Mouse (Mus musculus): Measurements from ENCODE around the gene Olfr613.
"Not testable (repeated sequence)": the region's sequence is repeated elsewhere in the genome, so short reads cannot be mapped to it uniquely, and the experiment has no call there.

The Olfr613 gene

DNA sequence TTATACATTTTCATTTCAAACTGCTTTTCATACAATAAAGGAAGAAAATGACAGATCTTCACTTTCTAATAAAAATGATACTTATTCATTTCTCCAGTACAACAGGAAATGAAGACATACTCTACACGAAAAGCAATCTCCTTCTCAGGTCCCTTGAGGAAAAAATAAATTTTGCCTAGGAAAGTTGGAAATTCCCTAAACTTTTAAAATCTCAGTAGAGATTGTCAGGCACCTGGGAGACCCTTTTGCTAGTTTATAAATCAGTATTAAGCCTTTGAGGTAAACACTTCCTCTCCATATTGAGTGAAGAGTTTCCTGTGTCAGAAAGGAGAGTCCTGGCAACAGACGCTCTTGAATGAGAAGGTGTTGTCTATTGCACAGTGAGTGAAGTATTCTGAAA, at the start of gene Olfr613:
TSS of gene Olfr613 (plus strand) at position 301 of the 400 bp plus-strand sequence.
- no peak for DNase-seq (ENCODE audit: low spot score)

DNA sequence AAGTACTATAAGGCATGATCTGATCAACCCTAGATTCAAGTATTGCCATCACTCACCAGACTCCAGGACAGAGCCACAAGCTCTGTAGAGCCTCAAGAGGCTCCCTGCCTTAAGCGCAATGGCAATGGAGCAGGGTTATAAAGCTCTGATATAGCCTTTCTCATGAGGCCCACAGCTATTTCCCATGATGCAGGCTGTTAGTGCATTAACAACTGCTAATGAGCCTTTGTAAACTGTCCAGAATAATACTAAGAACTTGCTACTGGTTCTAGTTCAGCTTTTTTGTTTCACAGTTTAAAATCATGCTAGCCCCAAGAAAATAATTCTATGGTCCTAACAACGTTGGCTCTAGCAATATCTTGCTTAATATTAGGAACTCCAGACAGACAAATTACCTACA, 35.9 kb upstream of the Olfr613 start, which contains the start of gene Olfr610:
TSS of gene Olfr610 (minus strand) at position 101 of the 400 bp plus-strand sequence.
- DNase-seq (ENCODE audit: low spot score) = no peak

DNA sequence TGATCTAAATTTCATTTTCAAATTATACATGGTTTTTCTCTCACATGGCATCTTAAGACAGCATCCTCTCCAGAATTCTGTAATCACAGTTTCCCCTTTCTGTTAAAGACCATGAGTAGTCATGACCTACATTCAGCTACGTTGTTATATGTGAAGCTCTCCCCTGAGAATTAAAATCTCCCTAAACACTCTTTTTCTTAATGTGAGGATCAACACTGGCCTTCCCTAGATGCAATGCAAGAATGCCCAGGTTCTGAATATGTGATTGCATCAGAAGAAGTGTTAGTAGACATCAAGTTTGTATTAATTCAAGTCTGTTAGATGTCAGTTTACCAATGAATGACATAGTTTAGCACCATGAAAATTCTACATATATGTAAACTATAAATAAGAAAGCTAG, 27.1 kb upstream of the Olfr613 start, which contains the start of gene Olfr611:
TSS of gene Olfr611 (minus strand) at position 101 of the 400 bp plus-strand sequence.
- not testable (repeated sequence) for DNase-seq (ENCODE audit: low spot score)

DNA sequence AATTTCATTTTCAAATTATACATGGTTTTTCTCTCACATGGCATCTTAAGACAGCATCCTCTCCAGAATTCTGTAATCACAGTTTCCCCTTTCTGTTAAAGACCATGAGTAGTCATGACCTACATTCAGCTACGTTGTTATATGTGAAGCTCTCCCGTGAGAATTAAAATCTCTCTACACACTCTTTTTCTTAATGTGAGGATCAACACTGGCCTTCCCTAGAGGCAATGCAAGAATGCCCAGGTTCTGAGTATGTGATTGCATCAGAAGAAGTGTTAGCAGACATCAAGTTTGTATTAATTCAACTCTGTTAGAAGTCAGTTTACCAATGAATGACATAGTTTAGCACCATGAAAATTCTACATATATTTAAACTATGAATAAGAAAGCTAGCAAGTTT, 5.3 kb upstream of the Olfr613 start, which contains the start of gene Olfr612:
TSS of gene Olfr612 (minus strand) at position 101 of the 400 bp plus-strand sequence.
- not testable (repeated sequence) for DNase-seq (ENCODE audit: low spot score)

DNA sequence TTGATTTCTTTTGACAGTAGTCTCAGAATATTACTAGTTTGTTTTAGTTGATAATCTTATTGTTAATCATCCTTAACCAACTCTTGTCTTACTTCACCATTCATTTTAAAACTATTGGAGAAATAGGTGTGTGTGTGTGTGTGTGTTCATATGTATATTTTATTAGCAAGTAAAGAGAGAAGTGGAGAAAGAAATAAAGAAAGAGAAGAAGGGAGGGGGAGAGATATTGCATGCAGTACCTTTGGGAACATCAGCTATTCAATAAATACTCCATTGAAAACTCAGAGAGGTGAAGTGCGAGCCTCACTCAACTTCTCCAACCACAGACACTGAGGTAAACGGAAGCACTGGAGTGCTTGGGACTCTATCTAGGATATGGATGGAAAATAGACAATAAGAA, 7.9 kb downstream of the Olfr613 start, which contains the start of gene Olfr615:
TSS of gene Olfr615 (plus strand) at position 301 of the 400 bp plus-strand sequence.
- no peak for DNase-seq (ENCODE audit: low spot score)

DNA sequence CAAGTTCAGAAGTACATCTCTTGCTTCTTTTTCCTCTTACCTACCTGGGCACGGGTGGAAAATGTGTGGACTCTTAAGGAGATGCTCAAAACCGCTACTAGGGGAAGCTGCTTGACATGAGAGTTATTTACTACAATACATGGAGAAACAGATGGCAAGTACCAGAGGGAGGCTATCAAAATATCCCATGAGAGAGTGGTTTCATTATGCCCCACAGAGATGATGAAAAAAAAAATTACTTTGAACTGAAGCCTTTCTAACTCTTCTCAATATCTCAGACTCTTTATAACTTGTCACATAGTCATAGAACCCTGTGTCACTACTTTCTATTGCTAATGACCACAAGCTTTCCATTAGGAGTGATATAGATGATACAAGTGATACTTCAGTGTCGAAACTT, 21.2 kb downstream of the Olfr613 start, which contains the start of gene Olfr616:
TSS of gene Olfr616 (minus strand) at position 101 of the 400 bp plus-strand sequence.
- no peak for DNase-seq (ENCODE audit: low spot score)

DNA sequence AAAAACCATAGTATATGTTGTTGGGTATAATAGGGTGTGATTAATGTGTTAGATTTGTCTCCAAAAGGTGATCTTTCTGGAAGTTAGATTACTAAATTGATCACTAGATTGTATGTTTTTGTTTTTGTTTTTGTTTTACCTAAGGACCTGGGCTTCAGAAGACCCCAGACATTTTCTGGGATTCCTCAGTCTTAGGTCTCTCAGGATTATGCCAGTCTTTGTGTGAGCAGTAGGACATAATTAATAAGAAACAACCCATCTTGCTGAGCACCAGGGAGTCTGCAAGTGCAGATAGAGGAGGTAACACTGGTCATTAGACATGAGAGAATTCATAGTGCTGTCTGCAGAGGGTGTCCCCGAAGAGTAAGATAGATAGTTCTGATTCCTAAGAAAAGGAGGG, 24.9 kb downstream of the Olfr613 start, which contains the start of gene Olfr617:
TSS of gene Olfr617 (plus strand) at position 301 of the 400 bp plus-strand sequence.
- no peak for DNase-seq (ENCODE audit: low spot score)

DNA sequence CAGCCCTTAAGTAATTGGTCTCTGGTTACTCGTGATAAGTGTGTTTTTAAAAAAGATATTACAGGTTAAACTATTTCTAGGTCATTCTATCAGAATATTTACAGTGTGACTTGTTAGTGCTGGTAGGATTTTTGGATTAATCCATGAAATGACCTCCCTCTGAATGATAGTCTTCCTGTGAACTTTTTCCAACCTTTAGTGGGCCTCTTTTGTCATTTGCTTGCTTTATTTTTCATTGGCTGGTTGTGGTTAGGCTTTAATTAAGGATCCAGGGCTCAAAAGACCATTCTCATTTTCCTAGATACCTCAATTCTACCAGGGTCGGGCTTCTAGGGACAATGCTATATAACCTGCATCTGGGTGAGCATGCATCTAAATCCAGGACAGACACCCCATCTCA, 41.9 kb downstream of the Olfr613 start, which contains the start of gene Olfr618:
TSS of gene Olfr618 (plus strand) at position 301 of the 400 bp plus-strand sequence.
- DNase-seq (ENCODE audit: low spot score) = no peak

DNA sequence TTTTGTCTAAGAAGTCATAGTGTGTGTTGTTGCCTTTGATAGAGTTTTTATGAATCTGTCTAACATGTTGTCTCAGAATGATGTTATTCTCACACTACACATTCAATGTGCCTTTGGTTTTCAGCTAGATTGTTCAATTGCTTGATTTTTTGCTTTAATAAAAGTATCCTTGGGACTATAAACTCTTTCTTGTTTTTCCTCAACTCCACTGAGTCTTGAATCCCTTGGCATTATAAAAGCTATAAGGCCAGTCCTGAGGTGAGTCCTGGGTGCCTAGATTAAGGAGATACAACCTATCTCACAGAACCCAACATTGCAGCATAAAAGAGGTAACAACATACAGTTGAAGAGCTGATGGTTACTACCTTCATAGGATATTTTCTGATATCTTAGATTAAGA, 52.4 kb downstream of the Olfr613 start, which contains the start of gene Olfr619:
TSS of gene Olfr619 (plus strand) at position 301 of the 400 bp plus-strand sequence.
- no peak for DNase-seq (ENCODE audit: low spot score)
